Mouse (Mus musculus): ENCODE data around the gene Olfr1466.

- TF ChIP-seq CTCF (IDR thresholded peaks at IDR 0.05) (no peak), EP300 (IDR thresholded peaks at IDR 0.05) (no peak)
Measured at GRCm38 (mm10) chr19:13338562-13338961, at the start of gene Olfr1466.
